Mouse (Mus musculus) embryonic facial prominence, embryonic 12.5 days (tissue): ENCODE results near the gene Pappa2. TPM values are rescaled to one million over a fixed set of nuclear protein-coding genes. Genes with fewer than 3 reads are reported as not detected.

Source experiments
- ATAC-seq: fragments of 200-750 bp; cut with Nextera tagmentation; 2 replicates; pipeline ENCODE4 v1.8.0; 2017; ENCODE audit not compliant: insufficient number of reproducible peaks, insufficient read depth, low FRiP score, low TSS enrichment
- H3K27ac ChIP-seq: fragments of 300-500 bp; sonication (generic); 2 replicates; pipeline ENCODE4 v1.5.1; 2016; ENCODE audit warnings: mild to moderate bottlenecking
- H3K27me3 ChIP-seq: fragments of 300-500 bp; sonication (generic); 2 replicates; pipeline ENCODE4 v1.6.1; 2016; ENCODE audit warnings: mild to moderate bottlenecking, moderate library complexity
- H3K36me3 ChIP-seq: fragments of 300-500 bp; sonication (generic); 2 replicates; pipeline ENCODE4 v1.6.1; 2016; ENCODE audit warnings: mild to moderate bottlenecking
- H3K4me1 ChIP-seq: fragments of 300-500 bp; sonication (generic); 2 replicates; pipeline ENCODE4 v1.6.1; 2016
- H3K4me2 ChIP-seq: fragments of 300-500 bp; sonication (generic); replicated peaks from 2 replicates; pipeline ENCODE4 v1.6.1; 2016; ENCODE audit warnings: mild to moderate bottlenecking, moderate library complexity
- H3K4me3 ChIP-seq: fragments of 300-500 bp; sonication (generic); 2 replicates; pipeline ENCODE4 v1.5.1; 2016; ENCODE audit warnings: mild to moderate bottlenecking
- H3K9ac ChIP-seq: fragments of 300-500 bp; sonication (generic); 2 replicates; pipeline ENCODE4 v1.6.1; 2016; ENCODE audit warnings: mild to moderate bottlenecking, moderate library complexity
- H3K9me3 ChIP-seq: fragments of 300-500 bp; sonication (generic); 2 replicates; pipeline ENCODE4 v1.6.1; 2016; ENCODE audit warnings: mild to moderate bottlenecking, moderate library complexity
- WGBS: fragments of 180-500 bp; shearing (Covaris S2); methylation state at CpG from one replicate; pipeline ENCODE4 v1.1.7; 2016; 5-methylcytosine and 5-hydroxymethylcytosine counted together
- polyA plus RNA-seq: library from polyadenylated mRNA; unstranded; fragments of >200 nt; fragmentation: Nextera tagmentation; extraction: Ambion mirVana; gene quantifications from 2 replicates; pipeline ENCODE4 v1.2.1, GENCODE M21; 2016

Pappa2 gene
- polyA plus RNA-seq, 1 experiment from 2014 or later: 2.1 TPM

GRCm38 (mm10) chr1:158748356-158749096 lies 231.8 kb downstream of the Pappa2 start:
- 76% methylated on average over 10 of the region's 10 CpGs for WGBS
- H3K9ac ChIP-seq: no peak overlapping the region
- ATAC-seq: no peak
- H3K4me1 ChIP-seq: no peaks in the 10 kb centered on the region
- H3K27me3 ChIP-seq: no peaks in the 10 kb centered on the region
- no peaks in the 10 kb centered on the region for H3K9me3 ChIP-seq
- H3K27ac ChIP-seq: no peak overlapping the region
- H3K36me3 ChIP-seq: no peaks in the 10 kb centered on the region
- no peak overlapping the region for H3K4me3 ChIP-seq
- no peak overlapping the region for H3K4me2 ChIP-seq

DNA sequence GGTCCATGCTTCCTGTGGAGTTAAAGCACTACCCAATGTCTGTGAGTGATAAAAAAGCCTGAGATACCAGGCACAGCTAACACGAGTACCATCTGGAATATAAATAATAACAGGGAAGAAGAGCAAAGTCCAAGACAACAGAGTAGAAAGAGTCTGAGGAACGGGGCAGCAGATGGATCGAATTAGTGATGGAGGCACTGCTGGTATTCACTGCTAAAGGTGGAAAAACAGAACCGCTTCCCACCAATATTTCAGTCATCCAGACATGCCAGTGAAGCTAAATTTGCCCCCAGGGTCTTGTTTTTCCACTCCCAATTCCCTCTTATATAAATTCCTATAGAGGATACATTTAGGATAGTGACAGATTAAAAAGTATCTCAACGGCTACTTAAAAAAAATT lies 238.8 kb downstream of the Pappa2 start:
- Histone ChIP-seq H3K9me3 (no peaks in the 10 kb centered on the region), H3K9ac (no peak overlapping the region), H3K4me2 (no peak overlapping the region), H3K27me3 (no peaks in the 10 kb centered on the region), H3K4me3 (no peak overlapping the region), H3K4me1 (0 out of 2 replicates have a peak, but pooled peaks cover 10% of the 10 kb centered on the region), H3K36me3 (no peaks in the 10 kb centered on the region), H3K27ac (0 out of 2 replicates have a peak overlapping the region, but pooled peaks have one; percentile 19)
- no peak for ATAC-seq
- WGBS: 21% methylated on average over 5 of the region's 5 CpGs

DNA sequence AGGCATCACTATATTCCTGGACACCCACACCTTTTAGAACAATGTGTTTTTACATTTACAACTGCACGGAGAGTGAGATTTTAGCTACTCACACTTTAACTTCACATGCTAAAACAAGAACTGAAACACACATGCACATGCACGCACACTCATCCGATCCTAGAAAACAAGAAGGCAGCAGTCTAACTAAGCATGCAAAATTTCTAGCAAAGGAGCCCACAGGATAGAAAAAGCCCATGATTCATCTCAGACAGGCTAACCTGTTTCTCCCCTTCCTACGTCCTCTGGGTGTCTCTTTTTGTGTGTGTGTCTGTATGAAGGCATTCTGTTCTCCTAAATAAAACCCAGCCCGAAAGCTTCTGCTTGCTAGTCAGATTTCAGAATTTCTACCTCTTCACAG lies 239.3 kb downstream of the Pappa2 start:
- Histone ChIP-seq H3K9ac (no peak overlapping the region), H3K9me3 (no peaks in the 10 kb centered on the region), H3K4me1 (0 out of 2 replicates have a peak, but pooled peaks cover 10% of the 10 kb centered on the region), H3K4me3 (no peak overlapping the region), H3K36me3 (no peaks in the 10 kb centered on the region), H3K27me3 (no peaks in the 10 kb centered on the region), H3K4me2 (no peak overlapping the region), H3K27ac (0 out of 2 replicates have a peak overlapping the region, but pooled peaks have one; percentile 19)
- ATAC-seq: no peak
- WGBS: 73% methylated on average over 5 of the region's 5 CpGs

GRCm38 (mm10) chr1:158740161-158740766 lies 240.0 kb downstream of the Pappa2 start:
- WGBS: 78% methylated on average over 6 of the region's 6 CpGs
- ATAC-seq: no peak

GRCm38 (mm10) chr1:158739132-158739919 lies 241.0 kb downstream of the Pappa2 start:
- H3K4me3 ChIP-seq: no peak overlapping the region
- no peak overlapping the region for H3K4me2 ChIP-seq
- H3K27me3 ChIP-seq: no peaks in the 10 kb centered on the region
- ATAC-seq: no peak
- H3K27ac ChIP-seq: 0 out of 2 replicates have a peak overlapping the region, but pooled peaks have one; percentile 50
- 33% methylated on average over 5 of the region's 5 CpGs for WGBS
- no peaks in the 10 kb centered on the region for H3K36me3 ChIP-seq
- no peak overlapping the region for H3K9ac ChIP-seq
- H3K4me1 ChIP-seq: 0 out of 2 replicates have a peak, but pooled peaks cover 10% of the 10 kb centered on the region
- no peaks in the 10 kb centered on the region for H3K9me3 ChIP-seq

More at GRCm38 (mm10) chr1:158740161-158740766, 240.0 kb downstream of the Pappa2 start:
- Histone ChIP-seq H3K9me3 (no peaks in the 10 kb centered on the region), H3K27me3 (no peaks in the 10 kb centered on the region), H3K36me3 (no peaks in the 10 kb centered on the region), H3K27ac (no peak overlapping the region), H3K4me2 (no peak overlapping the region), H3K9ac (no peak overlapping the region), H3K4me1 (0 out of 2 replicates have a peak, but pooled peaks cover 10% of the 10 kb centered on the region), H3K4me3 (no peak overlapping the region)

GRCm38 (mm10) chr1:158732868-158733496 lies 247.3 kb downstream of the Pappa2 start:
- no peaks in the 10 kb centered on the region for H3K4me1 ChIP-seq
- H3K36me3 ChIP-seq: no peaks in the 10 kb centered on the region
- H3K9me3 ChIP-seq: no peaks in the 10 kb centered on the region
- H3K4me2 ChIP-seq: no peak overlapping the region
- WGBS: 54% methylated on average over 4 of the region's 4 CpGs
- no peaks in the 10 kb centered on the region for H3K27me3 ChIP-seq
- no peak overlapping the region for H3K4me3 ChIP-seq
- H3K9ac ChIP-seq: no peak overlapping the region
- H3K27ac ChIP-seq: 0 out of 2 replicates have a peak overlapping the region, but pooled peaks have one; percentile 31
- no peak for ATAC-seq

GRCm38 (mm10) chr1:158713301-158714095 lies 266.8 kb downstream of the Pappa2 start:
- no peak overlapping the region for H3K4me2 ChIP-seq
- H3K36me3 ChIP-seq: no peaks in the 10 kb centered on the region
- H3K9ac ChIP-seq: no peak overlapping the region
- H3K9me3 ChIP-seq: no peaks in the 10 kb centered on the region
- 40% methylated on average over 5 of the region's 5 CpGs for WGBS
- H3K27ac ChIP-seq: no peak overlapping the region
- no peaks in the 10 kb centered on the region for H3K27me3 ChIP-seq
- H3K4me3 ChIP-seq: no peak overlapping the region
- no peaks in the 10 kb centered on the region for H3K4me1 ChIP-seq
- no peak for ATAC-seq

GRCm38 (mm10) chr1:158701336-158701735 lies 279.0 kb downstream of the Pappa2 start:
- Histone ChIP-seq H3K27me3 (no peaks in the 10 kb centered on the region), H3K9me3 (no peaks in the 10 kb centered on the region), H3K4me1 (no peaks in the 10 kb centered on the region), H3K4me2 (no peak overlapping the region), H3K4me3 (no peak overlapping the region), H3K9ac (no peak overlapping the region), H3K27ac (no peak overlapping the region), H3K36me3 (no peaks in the 10 kb centered on the region)
- 83% methylated on average over 1 of the region's 1 CpGs for WGBS
- no peak for ATAC-seq

DNA sequence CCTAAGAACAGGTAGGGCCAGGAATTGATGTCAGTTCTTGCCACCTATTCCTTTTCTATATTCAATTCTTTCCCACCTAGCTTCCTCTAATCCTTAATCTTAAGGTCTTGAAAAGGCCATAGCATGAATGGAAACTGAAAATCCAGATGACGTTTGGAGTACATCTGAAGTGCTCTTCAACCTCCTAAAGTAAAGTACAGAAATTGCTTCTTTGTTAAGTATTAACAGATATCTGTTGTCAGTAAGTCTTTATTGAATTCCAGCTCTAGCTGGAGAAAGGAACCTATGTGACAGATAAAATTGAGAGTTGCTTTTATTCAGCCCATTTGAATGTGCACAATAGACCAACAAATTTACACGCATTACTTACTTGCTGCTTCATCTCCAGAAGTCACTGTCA lies 280.1 kb downstream of the Pappa2 start:
- no peak for ATAC-seq
- Histone ChIP-seq H3K4me1 (no peaks in the 10 kb centered on the region), H3K9me3 (no peaks in the 10 kb centered on the region), H3K9ac (no peak overlapping the region), H3K4me2 (no peak overlapping the region), H3K4me3 (no peak overlapping the region), H3K27ac (no peak overlapping the region), H3K27me3 (no peaks in the 10 kb centered on the region), H3K36me3 (no peaks in the 10 kb centered on the region)
- WGBS: 83% methylated on average over 2 of the region's 2 CpGs

DNA sequence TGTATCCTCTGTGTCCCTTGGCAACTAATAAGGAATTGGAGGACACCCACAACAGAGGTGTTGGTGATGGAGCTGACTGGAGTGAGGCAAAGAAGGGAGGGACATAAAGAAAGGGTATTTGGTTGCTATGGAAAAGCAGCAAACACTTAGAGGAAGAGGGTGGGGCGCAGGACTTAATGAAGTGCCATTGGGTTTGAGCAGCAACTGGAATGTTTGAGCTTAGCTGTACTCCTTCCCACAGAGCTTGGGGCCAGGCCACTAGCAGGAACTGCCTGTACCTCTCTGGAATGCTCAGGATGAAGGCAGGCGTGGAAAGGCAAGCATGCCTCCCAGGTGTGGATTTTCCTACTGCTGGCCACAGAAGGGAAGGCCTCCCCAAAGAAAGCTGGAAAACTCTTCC lies 281.0 kb downstream of the Pappa2 start:
- no peaks in the 10 kb centered on the region for H3K36me3 ChIP-seq
- no peaks in the 10 kb centered on the region for H3K27me3 ChIP-seq
- no peak for ATAC-seq
- no peak overlapping the region for H3K27ac ChIP-seq
- H3K4me3 ChIP-seq: no peak overlapping the region
- H3K4me1 ChIP-seq: no peaks in the 10 kb centered on the region
- H3K9me3 ChIP-seq: no peaks in the 10 kb centered on the region
- 90% methylated on average over 2 of the region's 2 CpGs for WGBS
- no peak overlapping the region for H3K9ac ChIP-seq
- no peak overlapping the region for H3K4me2 ChIP-seq
